Mouse (Mus musculus): ENCODE data around the gene Cald1.
A peak's percentile ranks its signal among the peaks of the same experiment; 100 is the strongest.

Cald1 gene

GRCm38 (mm10) chr6:34598121-34599065 lies at the start of gene Cald1:
TSS of gene Cald1 (plus strand) at chr6:34598500.
- ATAC-seq (ENCODE audit: low TSS enrichment) = no peak

GRCm38 (mm10) chr6:34549017-34549416 lies 49.3 kb upstream of the Cald1 start:
- ATAC-seq (ENCODE audit: low TSS enrichment) = no peak

DNA sequence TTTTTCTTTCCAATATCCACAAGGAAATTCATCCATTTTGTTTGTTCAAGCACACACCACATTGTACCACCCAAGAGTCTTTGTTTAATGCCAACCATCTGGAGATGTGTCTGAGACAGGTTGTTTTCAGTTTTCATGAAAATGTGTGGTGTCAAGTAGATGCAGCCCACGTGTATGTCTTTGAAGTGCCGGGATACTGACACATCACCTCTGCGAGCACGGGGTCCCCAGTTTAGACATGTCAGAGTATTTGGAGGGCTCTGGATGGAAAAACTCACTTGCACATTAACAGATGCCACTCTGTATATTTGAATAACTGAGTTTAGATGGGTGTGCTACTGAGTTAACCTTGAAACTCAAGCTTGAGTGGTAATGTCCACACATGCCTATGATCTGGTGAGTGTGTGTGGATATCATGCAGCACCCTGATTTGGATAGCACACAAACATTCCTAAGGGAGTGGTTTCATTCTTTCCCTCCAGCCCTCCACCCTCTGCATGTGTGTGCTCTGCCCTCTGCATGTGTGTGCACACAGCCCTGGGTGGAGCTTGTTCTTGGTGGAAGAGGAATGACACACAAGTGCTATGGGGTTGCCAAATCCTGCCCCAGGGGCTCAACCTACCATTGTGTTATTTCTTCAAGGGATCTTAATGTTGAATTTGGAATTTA lies 45.7 kb upstream of the Cald1 start:
- ATAC-seq (ENCODE audit: low TSS enrichment) = no peak

GRCm38 (mm10) chr6:34554291-34554997 lies 43.9 kb upstream of the Cald1 start:
- ATAC-seq (ENCODE audit: low TSS enrichment) = no peak

DNA sequence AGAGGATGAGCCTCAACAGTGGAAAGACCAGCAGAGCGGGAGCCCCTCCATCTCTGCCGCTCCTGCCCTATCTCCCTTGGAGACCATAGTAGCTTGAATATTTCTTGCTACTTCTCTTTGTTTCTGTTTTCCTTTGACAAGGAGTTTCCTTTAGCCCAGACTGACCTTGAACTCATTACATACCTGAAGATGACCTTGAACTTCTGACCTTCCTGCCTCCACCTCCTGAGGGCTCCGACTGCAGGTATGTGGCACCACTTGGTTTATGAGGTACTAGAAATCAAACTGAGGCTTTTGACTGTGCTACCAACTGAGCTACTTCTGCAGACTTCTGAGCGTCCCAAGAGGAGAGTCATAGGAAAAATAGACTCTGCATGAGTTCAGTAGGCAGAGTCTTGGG lies 38.8 kb upstream of the Cald1 start:
- no peak for ATAC-seq (ENCODE audit: low TSS enrichment)

DNA sequence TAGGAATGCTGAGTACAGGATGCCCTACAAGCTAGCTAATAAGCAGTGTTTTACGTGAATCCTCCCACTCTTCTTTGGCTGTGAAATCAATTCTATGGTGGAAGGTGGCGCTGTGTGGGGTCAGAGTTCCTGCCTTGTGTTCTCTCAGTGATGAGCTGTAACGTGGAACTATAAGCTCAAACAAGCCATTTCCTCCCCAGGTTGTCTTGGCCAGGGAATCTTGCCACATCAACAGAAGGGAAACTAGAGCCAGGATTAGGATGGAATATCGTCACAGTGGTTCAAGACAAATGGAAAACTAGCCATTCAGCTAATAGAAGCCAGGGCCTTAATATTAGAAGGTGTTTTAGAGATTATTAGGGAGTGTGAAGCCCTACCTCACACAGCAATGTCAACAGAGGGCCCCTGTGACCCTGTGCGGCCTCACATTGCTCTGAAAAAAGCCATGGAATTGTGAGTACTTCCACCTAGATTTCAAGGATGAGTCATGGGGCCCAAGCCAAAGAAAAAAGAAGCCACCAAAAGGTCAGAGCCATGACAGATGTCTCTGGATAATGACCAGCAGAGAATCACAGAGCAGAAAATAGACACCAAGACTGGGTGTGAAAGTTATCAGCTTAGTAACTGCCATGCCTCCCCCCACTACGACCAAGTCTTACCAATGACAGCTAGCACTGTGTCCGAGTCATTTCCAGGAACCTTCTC lies 33.0 kb upstream of the Cald1 start:
- no peak for ATAC-seq (ENCODE audit: low TSS enrichment)

DNA sequence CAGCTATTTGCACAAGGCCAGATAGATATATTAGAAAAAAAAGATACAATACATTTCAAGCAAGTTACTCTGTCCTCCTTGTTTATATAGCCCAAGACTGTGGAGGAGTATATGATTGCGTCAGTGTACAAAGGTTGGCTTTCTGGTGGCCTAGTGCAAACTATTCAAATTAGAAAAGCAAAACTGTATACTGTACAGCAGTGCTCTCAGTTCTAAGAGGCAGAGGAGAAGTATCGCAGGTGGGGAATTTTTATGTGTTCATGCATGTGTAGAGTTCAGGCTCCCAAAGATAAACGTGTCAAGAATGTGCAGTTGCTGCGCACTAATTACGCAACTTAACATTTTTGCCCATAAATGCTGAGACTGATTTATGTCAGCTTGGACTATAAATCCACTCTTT lies 31.0 kb upstream of the Cald1 start:
- no peak for ATAC-seq (ENCODE audit: low TSS enrichment)

- ATAC-seq (ENCODE audit: low TSS enrichment) = no peak
Measured at GRCm38 (mm10) chr6:34579504-34580068, 18.7 kb upstream of the Cald1 start.

DNA sequence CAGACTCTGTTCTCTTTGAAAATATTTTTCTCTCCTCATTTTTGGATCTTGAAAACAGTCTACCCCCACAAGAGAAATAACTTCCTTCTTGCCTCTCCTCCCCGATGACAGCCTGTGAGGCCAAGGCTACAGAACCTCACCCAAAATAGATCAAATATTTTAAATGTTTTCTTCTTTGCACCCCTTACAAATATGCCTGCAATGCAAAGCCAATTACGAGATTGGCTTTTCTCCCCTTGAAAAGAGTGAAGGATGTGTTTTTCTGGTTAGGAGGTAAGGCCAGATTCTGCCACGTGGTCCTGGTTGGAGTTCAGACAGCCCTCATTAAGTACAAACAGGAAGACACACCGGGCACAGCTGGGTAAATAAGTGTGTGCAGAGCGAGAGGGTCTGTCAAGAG lies 14.9 kb upstream of the Cald1 start:
- no peak for ATAC-seq (ENCODE audit: low TSS enrichment)

DNA sequence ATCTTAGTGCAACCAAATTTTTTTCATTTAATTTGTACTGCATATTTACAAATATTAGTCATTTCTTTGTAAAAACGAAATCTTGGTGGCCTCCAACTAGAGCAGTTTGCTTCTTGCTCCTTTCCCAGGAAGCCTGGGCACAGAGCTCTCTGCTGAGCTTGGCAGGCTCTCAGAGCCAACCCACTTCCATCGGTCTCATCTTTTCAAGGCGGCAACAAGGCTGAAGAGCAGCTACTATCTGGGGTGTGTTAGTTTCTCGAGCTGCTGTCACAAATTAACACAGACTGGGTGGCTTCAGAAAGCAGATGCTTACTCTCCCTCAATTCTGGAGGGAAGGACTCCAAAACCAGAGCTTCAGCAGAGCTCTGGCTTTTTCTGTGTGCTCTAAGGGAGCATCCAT lies 10.2 kb upstream of the Cald1 start:
- ATAC-seq (ENCODE audit: low TSS enrichment) = peak; percentile 100

DNA sequence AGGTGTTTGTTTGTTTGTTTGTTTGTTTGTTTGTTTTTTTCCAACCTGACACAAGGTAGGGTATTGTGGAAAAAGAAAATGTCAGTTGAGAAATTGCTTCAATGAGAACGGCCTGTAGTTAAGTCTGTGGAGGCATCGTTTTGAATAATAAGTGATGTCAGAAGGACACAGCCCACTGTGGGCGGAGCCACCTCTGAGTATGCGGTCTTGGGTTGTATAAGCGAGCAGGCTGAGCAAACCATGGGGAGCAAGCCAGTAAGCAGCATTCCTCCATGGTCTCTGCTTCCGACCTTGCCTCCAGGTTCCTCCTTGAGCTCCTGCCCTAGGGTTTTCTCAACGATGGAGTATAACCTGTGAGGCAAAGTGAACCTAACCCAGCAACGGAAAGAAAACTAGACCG lies 7.6 kb upstream of the Cald1 start:
- ATAC-seq (ENCODE audit: low TSS enrichment) = no peak

DNA sequence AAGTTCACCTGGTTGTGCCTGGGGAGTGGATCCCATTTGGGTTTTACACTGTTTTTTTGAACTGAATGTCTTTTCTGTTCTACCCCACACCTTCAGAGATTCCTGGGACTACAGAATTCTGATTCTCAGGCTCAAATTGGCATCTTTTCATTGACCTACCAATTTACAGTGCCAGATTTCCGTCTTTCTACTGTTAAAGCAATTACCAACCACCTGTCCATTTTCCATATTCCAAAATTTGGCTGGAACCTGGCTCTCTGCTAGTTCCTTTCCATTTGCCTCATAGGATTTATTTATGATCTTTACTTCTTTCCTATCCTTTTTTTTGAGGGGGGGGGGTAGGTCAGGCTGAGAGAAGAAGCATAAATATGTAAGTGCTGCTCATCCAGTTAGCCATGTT lies 4.9 kb upstream of the Cald1 start:
- ATAC-seq (ENCODE audit: low TSS enrichment) = no peak

DNA sequence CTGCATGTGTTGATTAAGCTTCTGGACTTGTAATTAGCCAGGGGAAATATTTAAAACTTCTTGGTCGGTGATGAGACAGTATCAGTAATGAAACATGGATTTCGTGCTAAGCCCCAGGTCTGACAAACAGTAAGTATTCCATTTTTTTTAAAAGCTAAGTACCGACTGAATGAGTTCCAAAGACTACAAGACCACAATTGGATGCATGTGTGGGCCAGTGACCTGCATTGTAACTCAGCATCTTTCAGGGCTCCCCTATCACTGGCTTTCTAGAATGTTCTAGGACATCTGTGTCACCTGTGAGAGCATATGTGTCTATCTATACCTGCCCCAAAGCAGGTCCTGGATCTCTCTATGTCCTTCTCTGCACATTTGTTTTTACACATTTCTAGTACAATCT lies 984 bp upstream of the Cald1 start:
- ATAC-seq (ENCODE audit: low TSS enrichment) = no peak

GRCm38 (mm10) chr6:34599171-34599570 lies 871 bp downstream of the Cald1 start:
- ATAC-seq (ENCODE audit: low TSS enrichment) = no peak

DNA sequence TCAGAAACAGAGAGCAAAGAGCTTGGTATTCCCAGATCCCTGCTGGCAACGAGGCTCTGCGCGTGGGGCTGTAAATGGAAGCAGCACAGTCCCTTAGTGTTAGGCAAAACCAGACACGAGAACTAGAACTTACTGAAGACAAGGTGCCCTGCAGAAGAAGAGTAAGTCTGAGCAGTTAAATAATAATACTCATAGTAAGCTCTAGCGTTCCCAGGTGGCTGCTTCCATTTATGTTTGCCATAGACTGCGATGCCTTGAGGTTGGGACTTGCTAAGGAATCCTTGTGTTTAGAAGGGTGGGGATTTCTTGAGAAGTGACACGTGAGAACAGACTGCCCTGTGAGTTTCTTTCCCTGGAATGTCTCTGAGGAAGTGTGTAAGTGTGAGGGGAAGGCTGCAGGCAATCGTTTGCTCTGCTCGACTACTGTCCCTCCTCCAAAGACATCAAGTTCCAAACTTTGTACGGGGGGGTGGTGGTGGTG lies 1.4 kb downstream of the Cald1 start:
- ATAC-seq (ENCODE audit: low TSS enrichment) = no peak

DNA sequence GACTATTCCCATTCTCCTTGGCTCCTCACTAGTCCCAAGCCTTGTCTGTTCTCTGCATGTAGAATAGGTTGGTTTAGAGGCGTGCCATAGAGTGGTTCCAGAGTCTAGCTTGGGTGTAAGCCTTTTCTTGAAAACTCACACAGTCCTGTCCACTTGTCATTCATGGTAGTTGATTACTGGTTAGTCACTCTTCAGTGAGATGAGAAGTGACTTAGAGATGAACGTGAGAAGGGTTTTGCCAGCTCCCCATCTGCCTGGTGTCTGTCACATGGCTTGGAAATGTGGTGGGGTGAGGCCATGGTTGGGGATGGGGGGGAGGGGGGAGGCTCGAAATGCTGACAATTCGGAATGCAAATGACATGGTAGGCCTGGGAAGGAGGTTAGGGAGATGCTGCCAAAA lies 2.5 kb downstream of the Cald1 start:
- ATAC-seq (ENCODE audit: low TSS enrichment) = no peak

- no peak for ATAC-seq (ENCODE audit: low TSS enrichment)
Measured at GRCm38 (mm10) chr6:34602091-34602490, 3.8 kb downstream of the Cald1 start.

GRCm38 (mm10) chr6:34606407-34606806 lies 8.1 kb downstream of the Cald1 start:
- ATAC-seq (ENCODE audit: low TSS enrichment) = no peak

DNA sequence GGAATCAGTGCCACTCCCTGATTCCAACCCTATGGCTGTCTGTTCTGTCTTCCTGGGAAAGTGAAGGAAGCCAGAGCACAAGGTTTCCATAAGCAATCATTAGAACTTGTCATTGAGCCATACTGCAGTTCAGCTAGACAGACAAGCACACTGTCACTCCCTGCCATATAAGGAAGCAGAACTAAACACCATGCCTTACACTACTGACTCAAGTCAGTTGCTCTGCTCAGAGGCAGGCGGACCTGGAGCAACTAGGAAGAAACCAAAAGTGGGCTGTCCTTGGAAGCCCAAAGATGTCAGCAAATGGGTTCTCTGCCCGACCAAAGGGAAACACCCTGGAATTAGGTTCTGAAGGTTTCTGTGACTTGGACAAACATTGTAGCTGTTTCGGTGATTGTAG lies 10.3 kb downstream of the Cald1 start:
- no peak for ATAC-seq (ENCODE audit: low TSS enrichment)

DNA sequence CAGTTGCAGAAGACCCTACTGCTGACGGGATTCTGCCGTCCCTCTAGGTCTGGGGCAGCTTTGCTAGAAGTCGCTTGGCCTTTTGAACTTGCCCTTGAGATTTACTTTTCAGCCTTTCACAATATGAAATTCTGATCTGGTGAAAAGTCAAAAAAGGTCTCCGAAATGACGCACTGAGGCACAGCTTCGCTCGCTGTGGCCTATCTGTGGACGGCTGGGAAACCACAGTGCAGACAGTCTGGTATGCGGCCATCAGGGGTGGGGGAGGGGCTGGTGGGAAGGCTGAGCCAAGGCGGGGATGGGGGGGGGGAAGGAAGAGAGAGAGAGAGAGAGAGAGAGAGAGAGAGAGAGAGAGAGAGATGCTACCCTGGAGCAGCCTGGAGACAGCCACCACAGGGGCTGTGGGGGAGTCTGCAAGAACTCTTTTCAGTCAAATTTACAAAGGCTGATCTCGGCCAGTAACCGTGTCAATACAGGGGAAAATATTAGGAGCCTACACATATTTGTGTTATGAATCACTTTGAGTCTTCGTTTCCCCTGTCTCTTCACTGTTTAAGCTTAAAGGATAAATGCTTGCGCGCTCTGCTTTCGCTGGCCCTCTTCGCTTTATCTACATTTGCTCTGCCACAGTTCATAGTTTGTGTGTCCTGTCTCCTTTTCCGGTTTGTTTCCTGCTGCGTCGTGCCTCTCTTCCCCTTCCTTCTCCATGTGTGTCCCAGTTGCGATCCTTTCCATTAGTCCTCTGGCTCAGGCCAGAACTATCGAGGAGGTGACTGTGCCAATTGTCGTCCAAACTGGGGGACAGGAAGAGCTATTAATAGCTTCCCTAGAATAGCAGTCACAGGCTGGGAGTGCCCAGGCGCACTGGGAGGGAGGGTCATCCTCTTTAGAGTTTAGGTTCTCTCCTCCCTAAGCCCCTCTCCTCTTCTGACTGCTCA lies 11.9 kb downstream of the Cald1 start:
- no peak; the same call in 1 of the 2 replicates for ATAC-seq (ENCODE audit: low TSS enrichment)
